Mouse (Mus musculus) ES-CJ7 (cell line): ENCODE measurements around the gene Uap1.
A peak's percentile ranks its signal among the peaks of the same experiment; 100 is the strongest.

ENCODE experiments used
- DNase-seq: peaks from one replicate; pipeline ENCODE4 v3.0.0; 2011; ENCODE audit warnings: low read depth, low spot score

Gene Uap1

DNA sequence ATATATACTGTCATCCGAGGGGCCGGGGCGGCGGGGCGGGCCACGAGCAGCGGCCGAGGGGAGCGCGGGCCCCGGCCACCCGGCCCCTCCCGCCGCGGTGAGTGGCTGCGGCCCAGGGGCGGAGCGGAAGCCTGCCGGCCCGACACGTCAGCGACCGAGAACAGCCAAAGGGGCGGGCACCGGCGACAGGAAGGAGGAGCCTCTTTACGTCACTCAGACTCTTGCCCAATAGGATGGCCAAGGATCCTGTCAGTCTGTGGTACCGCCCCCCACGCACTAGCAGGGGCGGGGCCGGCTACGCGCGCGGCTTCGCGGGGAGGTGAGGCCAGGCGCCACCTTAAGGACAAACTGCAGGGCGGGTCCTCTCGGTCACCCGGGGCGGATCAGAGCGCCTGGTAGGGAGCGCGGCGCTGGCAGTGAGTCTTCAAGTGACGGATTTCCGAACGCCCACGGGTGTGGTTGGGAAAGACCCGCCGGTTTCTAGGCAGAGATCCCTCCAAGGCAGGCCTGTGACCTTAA, at the start of gene Uap1:
TSS of gene Uap1 (minus strand) at position 144 of the 519 bp plus-strand sequence.
- peak; percentile 95 for DNase-seq

DNA sequence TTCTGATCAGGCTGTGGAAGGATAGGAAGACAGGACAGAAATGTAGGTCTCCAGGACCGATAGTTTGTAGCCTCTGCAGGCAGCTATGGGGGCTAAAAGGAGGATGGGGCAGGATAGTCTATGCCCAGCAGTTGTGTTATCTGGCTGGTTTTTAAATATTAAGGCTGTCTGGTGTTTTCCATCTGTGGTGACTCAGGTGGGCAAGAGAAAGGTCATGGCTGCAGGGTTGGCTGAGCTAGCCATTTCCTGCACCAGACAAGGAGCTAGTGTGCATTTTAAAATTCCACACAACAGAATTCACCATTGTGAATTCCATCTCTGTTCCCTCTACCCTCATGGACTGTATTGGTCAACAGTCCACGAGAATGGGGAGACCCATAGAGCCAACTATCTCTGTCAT, 48.5 kb upstream of the Uap1 start:
- no peak for DNase-seq

DNA sequence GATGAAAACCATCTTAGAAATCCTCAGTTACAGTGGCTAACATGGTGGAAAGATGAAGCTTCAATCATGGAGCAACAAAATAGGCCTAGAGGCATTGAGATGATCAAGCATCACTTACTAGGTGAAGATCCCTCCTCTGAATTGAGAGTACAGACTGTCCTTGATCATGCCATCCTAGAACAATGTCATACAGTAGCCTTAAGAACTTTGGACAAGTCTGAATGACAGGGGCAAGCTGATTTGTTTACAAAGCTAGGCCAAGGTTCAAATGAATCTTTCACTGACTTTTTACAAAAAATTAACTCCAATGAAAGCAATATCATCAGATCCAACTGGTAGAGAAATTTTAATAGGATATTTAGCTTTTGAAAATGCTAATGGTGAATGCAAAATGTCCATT, 45.6 kb upstream of the Uap1 start:
- no peak for DNase-seq

DNA sequence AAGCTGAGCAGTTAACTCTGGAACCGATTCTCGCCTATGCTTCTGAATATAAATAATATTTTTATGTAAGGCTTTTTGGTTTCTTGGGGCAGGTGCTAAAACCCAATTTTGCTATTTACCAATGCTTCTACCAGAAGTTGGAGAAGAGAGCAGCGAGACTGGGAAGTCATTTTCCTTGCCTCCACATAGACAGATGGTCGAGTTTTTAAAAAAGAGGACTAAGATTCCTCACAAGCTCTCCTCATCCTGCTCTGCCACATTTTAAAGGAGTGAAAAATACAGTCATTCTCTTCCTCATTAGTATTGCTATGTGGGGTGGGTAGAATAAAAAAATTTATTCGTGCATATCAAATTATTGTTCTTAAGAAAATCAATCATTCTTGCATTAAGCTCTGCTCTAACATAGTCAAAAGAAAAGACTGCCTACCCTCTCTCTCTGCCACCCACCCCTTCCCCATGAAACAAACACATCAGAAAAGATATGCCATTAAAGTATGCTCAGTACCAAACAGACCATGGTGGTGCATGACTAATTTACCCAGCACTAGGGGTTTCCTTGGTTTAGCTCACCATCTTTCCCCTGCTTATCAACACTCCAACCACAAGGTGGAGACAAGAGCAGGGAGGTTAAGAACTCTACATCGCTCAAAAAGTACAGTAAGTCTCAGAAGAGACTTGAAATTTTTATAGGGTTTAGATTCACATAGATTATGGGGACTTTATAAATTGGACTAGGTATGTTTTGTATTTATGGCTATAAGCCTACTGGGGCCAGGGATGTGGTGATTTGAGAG, 43.5 kb upstream of the Uap1 start:
- DNase-seq, result peak; percentile 76

DNA sequence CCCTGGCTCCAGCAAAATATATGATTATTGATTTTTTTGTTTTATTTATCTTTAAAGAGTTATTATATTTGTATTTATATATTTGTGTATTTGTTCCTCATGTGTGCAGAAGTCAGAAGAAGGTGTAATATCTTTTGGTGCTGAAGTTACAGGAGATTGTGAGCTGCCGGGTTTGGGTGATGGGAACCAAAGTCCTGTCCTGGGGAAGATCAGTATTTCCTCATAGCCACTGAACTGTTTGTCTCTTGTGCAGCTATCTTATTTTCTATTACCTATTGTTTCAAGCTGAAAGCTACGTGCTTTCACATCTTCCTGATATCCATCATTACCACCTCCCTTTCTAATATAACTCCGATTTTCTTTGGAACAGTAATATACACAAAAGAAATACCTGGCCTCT, 40.8 kb upstream of the Uap1 start:
- DNase-seq, result no peak

DNA sequence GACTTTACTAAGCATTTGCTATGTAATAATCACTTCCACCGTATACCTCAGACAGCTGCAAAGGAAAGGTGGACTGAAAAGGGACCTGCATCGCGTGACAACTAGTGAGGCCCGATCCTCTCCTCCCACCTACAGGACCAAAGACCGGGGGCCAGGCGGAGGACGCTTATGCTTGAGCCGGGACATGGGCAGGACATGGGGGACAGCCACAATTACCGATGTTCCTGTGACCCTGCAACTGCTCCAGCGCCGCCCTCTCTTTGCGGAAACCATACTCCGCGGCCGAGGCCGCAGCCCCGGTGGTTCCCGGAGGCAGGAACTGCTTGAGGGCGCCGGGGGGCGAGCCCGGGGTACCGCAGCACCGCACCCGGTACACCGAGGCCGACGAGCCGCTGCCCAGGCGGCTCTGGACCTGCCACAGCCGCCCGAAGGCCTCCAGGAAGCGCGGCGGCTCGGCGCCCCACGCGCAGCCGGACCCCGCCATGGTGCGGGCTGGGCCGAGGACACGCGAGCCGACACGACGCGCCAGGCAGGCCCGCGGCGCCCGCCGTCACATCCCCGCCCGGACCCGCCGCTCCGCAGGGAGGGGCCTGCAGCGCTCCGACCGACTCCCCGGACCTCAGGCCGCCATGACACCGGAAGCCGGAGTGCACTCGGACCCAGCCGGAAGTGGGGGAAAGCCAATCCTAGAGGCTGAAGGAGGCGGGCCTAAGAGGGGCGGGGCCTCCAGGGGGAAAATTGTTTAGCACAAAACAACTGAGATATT, 40.2 kb upstream of the Uap1 start, which contains the start of gene Uhmk1:
TSS of gene Uhmk1 (minus strand) at position 641 of the 766 bp plus-strand sequence.
- peak; percentile 79 for DNase-seq

DNA sequence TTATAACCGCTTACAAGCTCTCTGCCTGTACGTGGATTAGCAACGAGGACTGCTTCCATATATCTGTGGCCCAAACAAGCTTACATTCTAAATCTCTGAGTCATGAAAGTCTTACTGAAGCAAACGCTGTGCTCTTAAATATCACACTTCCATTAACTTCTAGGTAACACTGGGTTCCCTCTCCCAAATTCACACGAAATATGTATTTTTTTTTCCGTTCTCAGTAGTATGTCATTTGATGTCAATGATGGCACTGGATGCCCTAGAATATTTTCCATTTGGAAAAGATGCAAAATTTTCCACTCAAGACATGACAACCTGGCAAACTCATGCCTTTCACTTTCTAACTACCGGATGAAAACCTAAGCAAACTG, 39.6 kb upstream of the Uap1 start:
- DNase-seq, result no peak

DNA sequence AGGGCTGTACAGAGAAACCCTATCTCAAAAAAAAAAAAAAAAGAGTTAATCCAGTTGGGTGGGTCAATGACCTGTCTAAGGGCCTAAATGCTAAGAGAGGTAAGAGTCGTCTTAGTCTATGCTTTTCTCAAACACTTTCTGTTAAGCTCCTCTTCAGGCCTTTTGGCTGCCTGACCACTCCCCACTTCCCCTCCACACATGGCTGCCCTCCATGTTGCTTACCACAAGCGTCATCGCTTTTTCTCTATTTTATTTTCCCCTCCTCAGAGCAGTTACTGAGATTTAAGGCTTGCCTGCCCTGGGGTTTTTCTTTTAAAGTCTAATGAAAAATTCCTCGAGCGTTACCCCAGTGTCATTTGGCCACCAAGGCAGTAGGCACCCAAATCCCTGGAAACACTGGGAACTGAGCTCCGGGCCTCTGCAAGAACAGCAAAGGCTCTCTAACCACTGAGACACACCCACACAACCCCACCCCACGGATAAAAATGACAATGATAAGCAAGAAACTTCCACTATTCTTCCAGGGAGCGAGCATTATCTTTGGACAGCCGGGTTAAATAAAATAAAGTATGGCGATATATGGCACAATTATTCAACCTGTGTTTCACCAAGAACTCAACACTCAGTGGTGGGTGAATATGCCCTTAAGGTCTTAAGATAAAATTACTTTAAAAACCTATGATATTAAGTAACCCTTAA, 38.6 kb upstream of the Uap1 start:
- no peak for DNase-seq

DNA sequence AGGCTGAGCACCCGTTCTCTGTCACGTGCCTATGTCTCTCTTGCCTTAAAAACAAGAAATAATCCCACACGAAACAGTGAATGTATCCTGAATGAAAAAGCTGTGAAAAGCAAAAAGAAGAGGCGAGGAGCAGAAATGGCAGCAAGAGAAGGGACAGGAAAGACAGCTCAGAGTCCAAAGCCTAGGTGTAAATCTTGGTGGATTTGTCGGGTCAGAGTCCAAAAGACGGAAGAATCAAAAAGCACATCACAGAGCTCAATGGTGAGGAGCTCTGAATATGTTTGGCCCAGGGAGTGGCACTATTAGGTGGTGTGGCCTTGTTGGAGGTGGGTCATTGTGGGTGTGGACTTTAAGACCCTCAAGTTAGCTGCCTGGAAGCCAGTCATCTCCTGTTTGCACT, 31.6 kb upstream of the Uap1 start:
- DNase-seq, result no peak

DNA sequence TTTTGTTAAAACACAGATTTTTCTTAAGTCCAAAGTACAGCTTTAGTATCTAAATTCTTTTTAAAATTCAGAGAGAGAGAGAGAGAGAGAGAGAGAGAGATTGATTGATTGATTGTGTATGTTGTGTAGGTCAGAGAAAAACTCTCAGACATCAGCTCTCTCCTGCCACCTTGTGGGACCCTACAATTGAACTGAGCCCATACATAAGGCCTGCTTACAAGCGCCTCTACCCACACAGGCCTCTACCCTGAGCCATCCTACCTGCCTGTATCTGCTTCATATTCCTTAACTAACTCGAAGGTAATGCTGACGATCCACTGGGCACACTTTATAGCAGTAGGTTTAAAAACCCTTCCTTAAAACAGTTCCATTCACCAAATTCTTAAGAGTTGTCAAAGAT, 25.6 kb upstream of the Uap1 start:
- DNase-seq, result peak; percentile 62

DNA sequence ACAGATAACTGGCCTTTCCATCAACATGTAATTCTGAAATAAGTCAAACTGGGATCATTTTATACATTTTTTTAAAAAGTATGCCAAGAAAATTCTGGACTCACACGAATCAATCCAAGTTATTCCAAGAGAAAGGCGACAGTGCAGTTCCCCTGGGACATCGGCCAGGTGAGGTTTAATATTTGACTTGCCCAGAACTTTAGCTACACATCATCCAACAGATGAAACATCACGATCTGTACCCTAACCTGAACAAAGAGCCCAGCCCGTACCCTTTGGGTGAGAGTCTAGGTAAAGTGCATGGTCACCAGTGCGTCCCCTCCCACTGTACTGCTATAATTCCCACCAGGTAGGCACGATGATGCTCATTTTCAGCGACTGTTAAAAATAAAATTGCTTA, 21.5 kb upstream of the Uap1 start:
- no peak for DNase-seq

DNA sequence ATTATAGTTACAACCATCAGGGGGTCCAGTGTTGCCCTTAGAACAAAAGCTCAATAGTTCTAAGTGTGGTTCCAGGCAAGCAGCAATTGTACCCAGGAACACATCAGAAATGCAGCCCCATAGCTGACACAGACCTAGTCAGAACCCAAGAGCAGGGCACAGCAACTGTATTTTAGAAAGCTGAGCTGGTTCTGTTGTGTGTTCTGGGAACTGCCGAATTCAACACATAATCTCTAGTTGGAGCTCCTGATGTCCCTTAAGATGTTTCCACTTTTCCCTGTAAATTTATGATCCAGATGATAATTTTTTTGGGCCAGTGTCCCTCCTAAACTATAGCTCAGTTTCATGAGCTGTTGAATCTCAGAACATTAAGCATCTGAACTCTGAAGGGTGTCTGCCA, 17.2 kb upstream of the Uap1 start:
- DNase-seq, result no peak

DNA sequence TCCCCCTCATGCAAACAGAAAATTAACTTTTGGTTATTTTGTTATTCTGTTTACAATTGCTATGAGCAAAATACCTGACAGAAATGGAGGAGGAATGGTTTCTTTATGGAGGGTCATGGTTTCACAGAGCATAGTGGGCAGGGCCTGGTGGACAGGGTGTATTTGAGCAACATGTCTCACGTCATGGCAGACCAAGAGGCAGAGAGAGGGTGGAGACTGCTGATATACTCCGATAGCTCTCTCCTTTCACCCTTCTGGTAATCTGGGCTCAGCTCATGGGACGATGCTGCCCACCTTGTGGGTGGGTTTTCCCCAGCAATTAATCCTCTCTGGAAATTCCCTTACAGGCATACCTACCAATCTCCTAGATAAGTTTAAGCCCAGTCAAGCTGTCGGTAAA, 15.5 kb upstream of the Uap1 start:
- no peak for DNase-seq

DNA sequence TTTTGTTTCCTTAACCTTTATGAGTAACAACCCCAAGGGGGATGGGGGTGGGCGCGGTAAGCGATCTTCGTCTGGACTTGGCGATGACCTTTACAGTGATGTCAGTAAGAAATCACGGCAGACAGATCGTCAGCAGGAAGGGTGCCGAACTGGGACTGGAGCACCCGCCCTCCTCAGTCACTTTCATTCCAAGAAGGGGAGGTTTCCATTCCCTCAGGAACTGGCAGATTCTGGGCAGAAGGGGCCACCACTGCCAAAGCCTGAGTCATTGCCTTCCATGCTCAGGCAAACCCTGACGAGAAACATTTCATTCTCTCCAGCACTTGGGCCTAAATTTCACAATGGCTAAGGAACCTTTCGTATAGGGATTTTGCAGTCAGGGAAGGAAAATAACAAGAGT, 13.8 kb upstream of the Uap1 start:
- peak; percentile 31 for DNase-seq

DNA sequence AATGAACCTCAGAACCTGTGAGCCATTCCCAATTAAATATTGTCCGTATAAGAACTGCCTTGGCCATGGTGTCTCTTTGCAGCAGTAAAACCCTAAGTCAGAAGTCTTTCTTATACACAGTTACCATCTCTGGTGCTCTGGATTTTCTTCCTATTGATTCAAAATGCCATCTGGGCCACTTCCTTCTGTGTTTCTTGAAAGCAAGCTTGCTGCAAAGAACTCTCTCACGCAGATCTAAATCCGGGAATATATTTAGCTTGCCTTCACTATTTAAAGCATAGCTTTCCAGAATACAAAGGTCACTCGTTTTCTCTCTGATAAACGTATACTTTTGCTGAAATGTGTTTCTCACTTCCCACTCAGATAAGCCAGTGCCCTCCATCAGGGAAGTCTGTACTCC, 11.8 kb upstream of the Uap1 start:
- no peak for DNase-seq

DNA sequence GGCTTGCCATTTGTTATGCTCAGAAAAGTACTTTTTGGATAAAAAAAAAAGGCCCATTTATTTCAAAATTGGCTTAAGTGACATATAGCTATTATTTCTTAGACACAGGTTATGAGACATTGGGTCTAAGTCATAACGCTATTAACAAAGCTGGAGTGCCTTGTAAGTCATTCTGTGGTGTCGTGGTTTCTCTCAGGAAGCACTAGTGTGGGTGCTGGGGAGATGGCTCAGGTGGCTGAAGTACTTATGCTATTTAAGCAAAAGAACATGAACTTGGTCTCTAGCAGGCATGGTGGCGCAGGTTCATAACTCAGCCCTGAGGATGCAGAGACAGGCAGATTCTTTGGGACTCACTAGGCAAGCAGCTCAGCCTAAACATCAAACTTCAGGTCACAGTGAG, 10.4 kb upstream of the Uap1 start:
- no peak for DNase-seq

DNA sequence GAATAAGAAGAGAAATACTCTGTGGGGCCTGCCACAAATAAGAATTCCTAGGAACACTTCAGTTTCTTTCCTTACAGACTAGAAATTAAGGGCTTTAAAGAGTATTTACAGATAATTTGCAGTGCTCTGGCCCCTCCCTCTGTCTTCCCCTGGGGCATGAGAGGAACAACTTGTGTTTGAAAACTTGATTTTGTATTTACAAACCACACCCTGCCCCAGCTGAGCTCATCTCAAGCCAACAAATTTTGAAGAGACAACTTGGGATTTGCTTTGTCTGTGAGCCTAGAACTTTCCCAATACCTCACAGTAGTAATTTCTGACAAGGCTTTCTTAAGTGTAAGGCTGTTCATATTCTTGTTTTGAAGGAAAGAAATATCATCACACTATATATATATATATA, 7.9 kb upstream of the Uap1 start:
- no peak for DNase-seq

DNA sequence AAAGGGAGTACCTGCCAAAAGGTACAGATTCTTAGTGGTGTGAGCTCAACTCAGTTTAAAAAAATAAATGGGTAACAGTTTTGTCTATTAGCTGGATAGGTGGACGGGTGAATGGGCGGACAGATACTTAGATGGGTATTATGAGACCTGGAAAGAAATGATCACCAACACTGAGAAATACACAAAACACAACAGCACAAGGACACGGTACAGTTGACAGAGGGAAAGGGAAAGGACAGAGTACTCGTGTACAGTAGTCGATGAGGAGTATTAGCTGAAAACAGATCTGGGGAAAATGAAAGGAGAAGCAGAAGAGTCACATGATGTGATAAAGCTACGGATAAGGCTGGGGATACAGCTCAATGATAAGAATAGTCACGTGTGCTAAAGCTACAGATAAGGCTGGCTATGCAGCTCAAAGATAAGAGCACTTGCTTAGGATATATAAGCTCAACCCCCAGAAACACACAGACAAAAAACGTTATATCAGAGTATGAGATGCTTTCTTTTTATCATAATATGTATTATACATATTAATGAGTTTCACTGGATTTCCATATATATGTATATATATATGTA, 2.0 kb upstream of the Uap1 start:
- no peak for DNase-seq

DNA sequence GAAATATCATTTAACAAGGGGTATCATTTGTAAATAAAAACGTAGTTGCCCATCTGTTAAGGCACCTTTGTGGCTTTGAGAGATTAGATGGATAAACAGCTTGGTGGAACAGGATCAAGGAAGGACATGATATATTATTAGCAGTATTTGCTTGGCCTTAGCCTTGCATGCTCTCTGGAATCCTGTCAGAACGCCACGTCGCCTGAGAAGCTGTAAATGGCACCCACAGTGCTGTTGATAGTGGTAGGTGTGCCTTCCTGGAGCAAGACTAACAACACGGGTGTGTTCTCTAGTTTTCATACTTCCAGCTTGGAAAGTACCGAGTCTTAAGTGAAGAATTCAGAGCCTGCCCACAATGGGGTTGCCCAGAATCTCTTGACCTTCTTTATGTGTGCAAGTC, 1.1 kb upstream of the Uap1 start:
- DNase-seq, result no peak

DNA sequence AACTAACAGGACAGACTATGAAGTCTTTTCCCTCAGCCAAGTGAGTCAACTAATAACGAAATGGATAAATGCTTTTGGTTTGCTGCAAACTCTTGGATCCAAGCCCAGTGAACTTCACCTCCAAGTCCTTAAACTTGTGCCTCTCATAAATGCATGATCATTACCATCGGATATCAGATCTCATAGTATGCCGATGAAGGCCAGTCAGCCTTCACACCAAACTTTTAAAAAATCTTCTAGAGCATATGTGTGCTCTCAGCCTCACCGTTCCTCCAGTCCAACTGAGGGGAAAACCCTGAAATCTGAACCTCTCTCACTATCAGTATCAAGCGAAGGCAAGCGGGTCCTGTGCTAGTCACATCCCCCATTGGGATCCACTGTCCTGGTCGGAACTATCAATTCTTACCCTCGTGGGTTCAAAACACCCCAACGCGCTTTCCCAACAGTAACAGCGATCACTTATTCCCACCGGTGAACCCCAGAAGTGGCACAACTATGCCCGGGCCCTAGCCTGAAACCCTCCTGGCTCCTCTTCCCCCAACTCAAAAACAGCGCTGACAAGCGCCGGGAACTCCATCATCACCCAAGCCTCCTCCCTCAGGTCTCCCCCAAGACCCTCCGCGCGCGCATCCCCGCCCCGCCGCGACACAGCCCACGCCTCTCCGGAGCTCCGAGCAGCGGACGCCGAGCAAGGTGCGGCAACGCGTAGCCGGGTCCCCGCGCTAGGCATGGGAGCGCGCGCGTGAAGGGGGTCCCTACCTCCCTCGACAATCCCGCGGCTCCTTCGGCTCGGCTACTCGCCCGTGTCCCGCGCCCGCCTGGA, 555 bp downstream of the Uap1 start:
- peak; percentile 28 for DNase-seq

DNA sequence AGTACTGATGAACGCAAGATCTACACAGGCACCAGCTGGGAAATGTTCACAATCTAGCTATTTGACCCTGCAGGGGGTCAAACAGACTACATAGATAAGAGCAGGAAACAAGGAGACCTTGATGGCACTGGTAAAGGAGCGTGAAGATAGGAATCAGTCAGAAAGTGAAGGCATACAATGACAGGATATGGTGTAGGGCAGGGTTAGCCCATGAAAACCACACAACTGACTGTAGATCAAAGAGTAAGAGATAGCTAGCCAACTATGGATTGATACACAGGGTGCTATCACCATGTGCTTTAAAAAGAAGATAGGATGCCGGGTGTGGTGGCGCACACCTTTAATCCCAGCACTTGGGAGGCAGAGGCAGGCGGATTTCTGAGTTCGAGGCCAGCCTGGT, 7.0 kb downstream of the Uap1 start:
- no peak for DNase-seq
